Mouse (Mus musculus): ENCODE data around the gene Atp5h. TPM values are rescaled to one million over a fixed set of nuclear protein-coding genes. Genes with fewer than 3 reads are reported as not detected.

Gene Atp5h
- 522 TPM for polyA plus RNA-seq (2017; shearing (Covaris generic))

GRCm38 (mm10) chr11:115419531-115420237 lies at the start of gene Atp5h, which contains the start of gene Kctd2:
Gene Atp5h (minus strand): TSS chr11:115419962.
Gene Kctd2 (plus strand): TSS chr11:115420128.

GRCm38 (mm10) chr11:115462243-115462891 lies 42.6 kb upstream of the Atp5h start, which contains the start of gene Slc16a5:
Gene Slc16a5 (plus strand): TSS chr11:115462474.

GRCm38 (mm10) chr11:115439906-115440595 lies 20.3 kb upstream of the Atp5h start, which contains the start of gene Trim80:
Gene Trim80 (plus strand): TSS chr11:115440545.

GRCm38 (mm10) chr11:115403338-115404124 lies 16.2 kb downstream of the Atp5h start, which contains the start of gene Mrpl58:
Gene Mrpl58 (plus strand): TSS chr11:115403752.

GRCm38 (mm10) chr11:115381743-115382539 lies 37.8 kb downstream of the Atp5h start, which contains the start of gene Cdr2l:
Gene Cdr2l (plus strand): TSS chr11:115381916.

GRCm38 (mm10) chr11:115367395-115367944 lies 52.3 kb downstream of the Atp5h start, which contains the start of gene Hid1:
Gene Hid1 (minus strand): TSS chr11:115367756.

Other genes starting within 250 kb of the Atp5h start
- gene Tmem104, start 232.5 kb downstream of the Atp5h start, polyA plus RNA-seq (2017; shearing (Covaris generic)): 11.8 TPM
- gene Nat9, start 232.1 kb downstream of the Atp5h start, polyA plus RNA-seq (2017; shearing (Covaris generic)): 7.1 TPM
- gene Grin2c, start 152.7 kb downstream of the Atp5h start, polyA plus RNA-seq (2017; shearing (Covaris generic)): not detected
- gene Fdxr, start 142.9 kb downstream of the Atp5h start, polyA plus RNA-seq (2017; shearing (Covaris generic)): 16.6 TPM
- 0.30 TPM for gene Fads6, start 122.3 kb downstream of the Atp5h start, polyA plus RNA-seq (2017; shearing (Covaris generic))
- gene Otop2, start 112.8 kb downstream of the Atp5h start, polyA plus RNA-seq (2017; shearing (Covaris generic)): not detected
- not detected for gene Ush1g, start 97.9 kb downstream of the Atp5h start, polyA plus RNA-seq (2017; shearing (Covaris generic))
- not detected for gene Otop3, start 85.2 kb downstream of the Atp5h start, polyA plus RNA-seq (2017; shearing (Covaris generic))
- gene Hid1, start 52.2 kb downstream of the Atp5h start, polyA plus RNA-seq (2017; shearing (Covaris generic)): 30.6 TPM
- 0.14 TPM for gene Cdr2l, start 38.0 kb downstream of the Atp5h start, polyA plus RNA-seq (2017; shearing (Covaris generic))
- gene Mrpl58, start 16.2 kb downstream of the Atp5h start, polyA plus RNA-seq (2017; shearing (Covaris generic)): 83.7 TPM
- 82.3 TPM for gene Kctd2, start 166 bp upstream of the Atp5h start, polyA plus RNA-seq (2017; shearing (Covaris generic))
- not detected for gene Trim80, start 20.6 kb upstream of the Atp5h start, polyA plus RNA-seq (2017; shearing (Covaris generic))
- 3.4 TPM for gene Slc16a5, start 42.5 kb upstream of the Atp5h start, polyA plus RNA-seq (2017; shearing (Covaris generic))
- gene Armc7, start 55.7 kb upstream of the Atp5h start, polyA plus RNA-seq (2017; shearing (Covaris generic)): 49.9 TPM
- gene Nt5c, start 71.9 kb upstream of the Atp5h start, polyA plus RNA-seq (2017; shearing (Covaris generic)): 176 TPM
- gene Jpt1, start 94.4 kb upstream of the Atp5h start, polyA plus RNA-seq (2017; shearing (Covaris generic)): 321 TPM
- gene Sumo2, start 116.3 kb upstream of the Atp5h start, polyA plus RNA-seq (2017; shearing (Covaris generic)): 633 TPM
- gene Nup85, start 144.5 kb upstream of the Atp5h start, polyA plus RNA-seq (2017; shearing (Covaris generic)): 60.7 TPM
- gene Mrps7, start 184.0 kb upstream of the Atp5h start, polyA plus RNA-seq (2017; shearing (Covaris generic)): 73.7 TPM
- gene Gga3, start 184.1 kb upstream of the Atp5h start, polyA plus RNA-seq (2017; shearing (Covaris generic)): 42.1 TPM
- gene Mif4gd, start 193.0 kb upstream of the Atp5h start, polyA plus RNA-seq (2017; shearing (Covaris generic)): 381 TPM
- gene Slc25a19, start 208.3 kb upstream of the Atp5h start, polyA plus RNA-seq (2017; shearing (Covaris generic)): 80.4 TPM